Mouse (Mus musculus) stomach, postnatal 0 days (tissue): ENCODE data around the gene Ppfia1. TPM values are rescaled to one million over a fixed set of nuclear protein-coding genes. Genes with fewer than 3 reads are reported as not detected.

Experiments
- ATAC-seq: fragments of 200-750 bp; cut with Nextera tagmentation; 2 replicates; pipeline ENCODE4 v1.8.0; 2017; ENCODE audit not compliant: low FRiP score, low TSS enrichment
- DNase-seq: peaks from one replicate; pipeline ENCODE4 v3.0.0-alpha.2; 2016; ENCODE audit warnings: low spot score
- H3K27ac ChIP-seq: fragments of 300-500 bp; sonication (generic); replicated peaks from 2 replicates; pipeline ENCODE4 v1.5.1; 2014; ENCODE audit warnings: mild to moderate bottlenecking, control low read depth
- H3K27me3 ChIP-seq: fragments of 300-500 bp; sonication (generic); 2 replicates; pipeline ENCODE4 v1.6.1; 2014; ENCODE audit warnings: low read length; ENCODE audit not compliant: control insufficient read depth, insufficient read depth
- H3K36me3 ChIP-seq: fragments of 300-500 bp; sonication (generic); 2 replicates; pipeline ENCODE4 v1.6.1; 2014; ENCODE audit warnings: low read length, mixed read lengths; ENCODE audit not compliant: control insufficient read depth, insufficient read depth
- H3K4me1 ChIP-seq: fragments of 300-500 bp; sonication (generic); replicated peaks from 2 replicates; pipeline ENCODE4 v1.6.1; 2014; ENCODE audit warnings: antibody characterized with exemption; ENCODE audit not compliant: control insufficient read depth, insufficient read depth
- H3K4me2 ChIP-seq: fragments of 300-500 bp; sonication (generic); replicated peaks from 2 replicates; pipeline ENCODE4 v1.6.1; 2014; ENCODE audit warnings: low read depth, mild to moderate bottlenecking, control low read depth, moderate library complexity
- H3K4me3 ChIP-seq: fragments of 300-500 bp; sonication (generic); 2 replicates; pipeline ENCODE4 v1.5.1; 2014; ENCODE audit warnings: low read depth, low read length, control low read depth
- H3K9ac ChIP-seq: fragments of 300-500 bp; sonication (generic); 2 replicates; pipeline ENCODE4 v1.6.1; 2014; ENCODE audit warnings: mild to moderate bottlenecking, low read length, control low read depth, mixed read lengths
- H3K9me3 ChIP-seq: fragments of 300-500 bp; sonication (generic); 2 replicates; pipeline ENCODE4 v1.6.1; 2016; ENCODE audit warnings: low read length; ENCODE audit not compliant: control insufficient read depth
- CTCF ChIP-seq: IDR thresholded peaks from 2 replicates; pipeline ENCODE4 v1.5.1; 2016; ENCODE audit warnings: antibody characterized with exemption, low read depth, mild to moderate bottlenecking, moderate library complexity
- EP300 ChIP-seq: optimal IDR thresholded peaks from 2 replicates; pipeline ENCODE3; 2016; ENCODE audit warnings: antibody characterized with exemption
- WGBS: fragments of 180-500 bp; shearing (Covaris S2); extraction: QIAGEN DNeasy Blood & Tissue Kit; methylation state at CpG from one replicate; pipeline ENCODE4 v1.1.7; 2014; 5-methylcytosine and 5-hydroxymethylcytosine counted together
- polyA plus RNA-seq: library from polyadenylated mRNA; unstranded; fragments of >200 nt; fragmentation: Nextera tagmentation; extraction: Ambion mirVana; gene quantifications from 2 replicates; pipeline ENCODE4 v1.2.1, GENCODE M21; 2015

Ppfia1 gene
- polyA plus RNA-seq, 1 experiment from 2014 or later = 15.2 TPM

DNA sequence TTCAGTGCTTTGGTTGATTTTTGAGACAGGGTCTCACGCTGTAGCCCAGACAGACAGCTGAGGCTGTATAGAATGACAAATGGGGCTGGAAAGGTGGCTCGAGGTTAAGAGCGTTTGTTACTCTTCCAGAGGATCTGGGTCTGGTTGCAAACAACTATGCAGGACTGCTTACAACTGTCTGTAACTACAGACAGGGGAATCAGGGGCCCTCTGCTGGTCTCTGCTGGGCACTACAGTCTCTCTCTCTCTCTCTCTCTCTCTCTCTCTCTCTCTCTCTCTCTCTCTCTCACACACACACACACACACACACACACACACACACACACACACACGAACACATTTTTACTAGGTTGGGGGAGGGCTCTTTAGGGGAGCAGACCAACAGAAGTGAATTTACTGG, 30.1 kb upstream of the Ppfia1 start:
- H3K4me1 ChIP-seq = 0 out of 2 replicates have a peak, but pooled peaks cover 5% of the 10 kb centered on the region
- H3K4me2 ChIP-seq = no peak overlapping the region
- peak; percentile 70 for DNase-seq
- no peak overlapping the region for H3K4me3 ChIP-seq
- H3K27me3 ChIP-seq = no peaks in the 10 kb centered on the region
- peaks cover 6% of the 10 kb centered on the region; the same call in 1 of the 2 replicates for H3K36me3 ChIP-seq
- H3K9me3 ChIP-seq = no peaks in the 10 kb centered on the region
- peak; percentile 78 for TF ChIP-seq CTCF
- no peak for TF ChIP-seq EP300
- 0% methylated on average over 4 of the region's 4 CpGs for WGBS
- H3K9ac ChIP-seq = no peak overlapping the region
- H3K27ac ChIP-seq = no peak overlapping the region
- ATAC-seq = no peak

DNA sequence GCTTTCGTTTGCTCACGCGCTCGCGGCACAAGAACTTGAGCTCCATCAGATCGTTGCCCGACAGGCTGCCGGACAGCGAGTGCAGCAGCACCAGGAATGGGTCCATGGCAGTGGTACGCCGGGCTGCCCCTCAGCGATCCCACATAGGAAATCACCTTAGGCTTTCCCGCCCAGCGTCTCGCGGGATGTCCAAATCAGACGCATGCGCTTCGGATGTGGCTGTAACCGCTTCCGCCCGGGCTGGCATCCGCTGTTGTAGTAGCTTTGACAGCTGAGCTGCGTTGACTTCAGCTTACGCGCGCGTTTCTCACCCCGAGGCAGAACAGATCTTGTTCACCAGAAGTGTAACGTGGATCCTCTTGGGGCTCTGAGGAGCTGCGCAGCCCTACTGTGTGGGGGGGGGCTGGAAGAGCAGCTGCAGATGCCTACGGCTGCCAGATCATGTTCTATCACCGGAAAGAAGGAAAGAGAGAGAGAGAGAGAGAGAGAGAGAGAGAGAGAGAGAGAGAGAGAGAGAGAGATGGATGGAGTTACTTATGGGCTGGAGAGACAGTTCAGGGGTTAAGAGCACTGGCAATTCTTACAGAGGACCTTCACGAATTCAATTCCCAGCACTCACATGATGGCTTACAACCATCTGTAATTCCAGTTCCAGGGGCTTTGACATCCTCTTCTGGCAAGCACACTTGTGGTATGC, 28.9 kb upstream of the Ppfia1 start, which contains the start of gene Fadd:
Fadd (minus strand) TSS at position 180 of the 697 bp plus-strand sequence.
- Histone ChIP-seq H3K4me3 (peak within 1 kb of the TSS; percentile 70), H3K4me2 (peak within 1 kb of the TSS; percentile 82), H3K9ac (peak within 1 kb of the TSS; percentile 78), H3K36me3 (peaks cover 6% of the 10 kb centered on the region; the same call in 1 of the 2 replicates), H3K4me1 (0 out of 2 replicates have a peak, but pooled peaks cover 5% of the 10 kb centered on the region), H3K9me3 (no peaks in the 10 kb centered on the region), H3K27ac (peak within 1 kb of the TSS; percentile 87), H3K27me3 (no peaks in the 10 kb centered on the region)
- ATAC-seq (peak; percentile 85), DNase-seq (peak; percentile 94)
- TF ChIP-seq CTCF (no peak), EP300 (peak; percentile 87)
- WGBS = under 1% methylated on average over 34 of the region's 34 CpGs

DNA sequence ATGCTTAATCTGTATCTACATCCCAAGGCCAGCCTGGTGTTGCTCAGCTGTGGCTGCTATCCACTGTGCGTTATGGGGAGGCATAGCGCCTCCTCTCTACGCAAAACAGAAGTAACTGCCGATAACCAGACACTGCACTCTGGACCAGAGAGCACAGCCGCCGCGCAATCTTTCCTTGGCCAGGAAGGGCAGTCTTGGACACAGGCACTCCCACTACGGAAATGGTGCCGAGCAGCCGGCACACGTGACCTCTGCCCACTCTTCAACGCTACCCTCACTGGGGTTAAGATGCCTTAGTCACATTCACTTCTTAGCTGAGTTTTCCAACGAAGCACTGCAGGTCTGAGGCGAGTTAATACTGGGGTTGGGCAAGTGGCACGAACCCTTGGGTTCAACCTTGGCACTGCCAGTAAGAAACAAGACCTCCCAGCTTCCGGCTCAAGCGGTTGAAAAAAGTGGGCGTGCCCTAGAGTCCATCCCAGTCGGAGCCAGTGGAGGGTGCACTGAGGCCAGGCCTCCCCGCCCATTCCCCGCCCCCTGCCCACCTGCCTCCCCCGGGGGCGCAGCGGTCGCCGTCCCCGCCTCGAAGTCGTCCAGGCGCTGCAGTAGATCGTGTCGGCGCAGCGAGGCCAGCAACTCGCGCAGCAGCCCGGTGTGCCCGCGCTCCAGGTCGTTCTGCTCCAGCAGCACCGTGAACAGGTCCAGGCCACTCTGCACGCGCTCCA, 28.2 kb upstream of the Ppfia1 start:
- peak; percentile 91 for DNase-seq
- Histone ChIP-seq H3K9me3 (no peaks in the 10 kb centered on the region), H3K4me3 (peak overlapping the region; percentile 70), H3K9ac (peak overlapping the region; percentile 78), H3K27me3 (no peaks in the 10 kb centered on the region), H3K36me3 (peaks cover 6% of the 10 kb centered on the region; the same call in 1 of the 2 replicates), H3K4me2 (peak overlapping the region; percentile 82), H3K27ac (peak overlapping the region; percentile 87), H3K4me1 (0 out of 2 replicates have a peak, but pooled peaks cover 5% of the 10 kb centered on the region)
- ATAC-seq = peak; percentile 93
- TF ChIP-seq CTCF = peak; percentile 90
- TF ChIP-seq EP300 = peak; percentile 11
- WGBS = 1% methylated on average over 38 of the region's 43 CpGs

DNA sequence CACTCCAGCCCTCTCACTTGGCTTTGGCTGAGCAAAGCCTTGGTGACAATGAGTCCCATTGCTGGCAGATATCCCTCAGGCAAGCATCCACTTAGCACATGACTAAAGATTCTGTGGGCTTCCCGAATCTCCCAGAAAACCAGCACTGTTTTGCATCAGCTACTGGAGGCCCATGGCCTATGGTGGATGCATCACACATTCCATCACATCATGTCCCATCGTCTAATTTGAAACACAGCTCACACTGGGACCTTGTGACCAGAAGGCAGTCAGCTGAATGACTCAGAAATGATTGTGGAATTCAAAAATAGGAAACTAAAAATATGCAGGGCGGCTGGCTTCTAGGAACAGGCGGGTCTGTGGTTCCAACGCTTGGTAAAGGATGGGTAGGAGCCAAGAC, 24.3 kb upstream of the Ppfia1 start:
- Histone ChIP-seq H3K27me3 (no peaks in the 10 kb centered on the region), H3K9me3 (no peaks in the 10 kb centered on the region), H3K4me2 (no peak overlapping the region), H3K9ac (no peak overlapping the region), H3K4me3 (no peak overlapping the region), H3K36me3 (peaks cover 6% of the 10 kb centered on the region; the same call in 1 of the 2 replicates), H3K27ac (no peak overlapping the region), H3K4me1 (0 out of 2 replicates have a peak, but pooled peaks cover 2% of the 10 kb centered on the region)
- WGBS = 89% methylated on average over 5 of the region's 5 CpGs
- ATAC-seq = no peak
- no peak for DNase-seq
- TF ChIP-seq CTCF = no peak
- TF ChIP-seq EP300 = no peak

DNA sequence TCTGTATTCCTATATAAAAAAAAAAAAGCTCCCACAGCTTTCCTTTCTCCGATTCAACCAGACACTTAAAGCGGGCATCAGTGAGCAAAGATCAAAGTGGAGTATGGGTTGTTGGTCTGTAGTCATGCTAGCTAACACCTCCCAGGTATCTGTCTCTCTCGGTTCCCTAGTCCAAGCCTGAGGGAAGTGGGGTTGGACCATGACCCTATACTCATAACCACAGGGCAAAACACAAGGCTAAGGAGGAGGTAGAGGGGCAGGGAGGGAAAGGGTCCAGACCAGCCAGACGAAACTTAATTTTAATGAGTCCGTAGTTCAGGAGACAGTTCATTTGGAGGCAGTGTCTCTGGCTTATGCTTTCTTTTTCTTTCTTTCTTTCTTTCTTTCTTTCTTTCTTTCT, 18.7 kb upstream of the Ppfia1 start:
- 79% methylated on average over 5 of the region's 5 CpGs for WGBS
- no peak overlapping the region for H3K27ac ChIP-seq
- H3K4me2 ChIP-seq = no peak overlapping the region
- H3K36me3 ChIP-seq = no peaks in the 10 kb centered on the region
- H3K27me3 ChIP-seq = no peaks in the 10 kb centered on the region
- no peak for TF ChIP-seq CTCF
- no peak for TF ChIP-seq EP300
- no peaks in the 10 kb centered on the region for H3K9me3 ChIP-seq
- no peak overlapping the region for H3K9ac ChIP-seq
- DNase-seq = no peak
- H3K4me3 ChIP-seq = no peak overlapping the region
- ATAC-seq = no peak
- no peaks in the 10 kb centered on the region for H3K4me1 ChIP-seq

DNA sequence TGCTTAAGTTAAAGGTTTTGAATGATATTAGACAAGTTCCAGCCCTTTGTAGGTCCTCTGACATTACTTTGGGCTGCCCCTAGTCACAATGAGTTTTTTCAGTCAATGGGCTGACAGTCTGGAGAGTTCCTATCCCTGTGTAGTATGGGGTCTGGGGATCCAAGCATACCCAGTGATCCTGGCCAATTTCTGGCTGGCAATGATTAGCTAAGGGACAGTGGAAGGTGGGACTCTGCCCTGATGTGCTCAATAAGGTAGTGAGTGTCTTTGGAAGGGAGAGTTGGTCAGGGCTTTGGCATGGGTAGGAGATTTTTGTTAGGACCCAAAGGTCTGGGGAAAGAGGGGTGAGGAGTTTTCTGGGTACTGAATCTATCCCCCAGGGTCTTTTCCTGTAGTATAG, 18.1 kb upstream of the Ppfia1 start:
- Histone ChIP-seq H3K4me1 (no peaks in the 10 kb centered on the region), H3K9ac (no peak overlapping the region), H3K4me2 (no peak overlapping the region), H3K36me3 (no peaks in the 10 kb centered on the region), H3K9me3 (no peaks in the 10 kb centered on the region), H3K4me3 (no peak overlapping the region), H3K27ac (no peak overlapping the region), H3K27me3 (no peaks in the 10 kb centered on the region)
- TF ChIP-seq CTCF (no peak), EP300 (no peak)
- DNase-seq (no peak), ATAC-seq (no peak)
